Mouse (Mus musculus): Measurements from ENCODE around the gene Gpm6b. TPM values are rescaled to one million over a fixed set of nuclear protein-coding genes. Genes with fewer than 3 reads are reported as not detected.

The Gpm6b gene
- polyA plus RNA-seq, 1 experiment from 2014 or later: 31.9 TPM

DNA sequence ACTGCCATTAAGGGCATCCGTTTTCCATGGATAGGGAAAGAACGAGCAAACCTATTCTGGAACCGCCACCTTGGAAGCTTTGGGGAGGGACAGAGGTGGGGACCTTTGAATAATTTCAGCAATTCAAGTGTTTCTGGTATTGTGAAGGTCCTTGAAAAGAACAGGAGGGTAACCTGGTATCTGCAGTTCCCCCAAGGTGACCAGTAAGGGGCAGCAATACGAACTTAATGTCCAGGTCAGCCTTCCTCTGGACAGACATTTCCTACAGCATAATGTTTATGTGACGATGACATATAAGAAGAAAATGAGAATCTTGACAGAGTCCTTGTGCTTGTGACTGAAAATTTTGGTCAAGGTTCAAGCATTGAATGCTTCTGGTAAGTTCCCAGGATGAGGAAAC is 139.9 kb downstream of the Gpm6b start:
- Histone ChIP-seq H3K4me1 (ENCODE audit: control insufficient read depth, insufficient read depth, low read length) (no peaks in the 10 kb centered on the region), H3K36me3 (ENCODE audit: control insufficient read depth, insufficient read depth, low read length) (no peaks in the 10 kb centered on the region), H3K9ac (ENCODE audit: low read depth, low read length) (no peak overlapping the region), H3K27ac (replicated peaks; ENCODE audit: low read depth, low read length) (no peak overlapping the region), H3K4me2 (ENCODE audit: low read depth, low read length) (no peak overlapping the region), H3K9me3 (ENCODE audit: control insufficient read depth, low read length) (no peaks in the 10 kb centered on the region), H3K4me3 (ENCODE audit: low read depth, low read length) (no peak overlapping the region), H3K27me3 (replicated peaks; ENCODE audit: control insufficient read depth, insufficient read depth, low read length) (peaks cover 6% of the 10 kb centered on the region)
- DNase-seq (ENCODE audit: low spot score): no peak
- WGBS: 81% methylated on average over 5 of the region's 5 CpGs
- ATAC-seq (ENCODE audit: low read depth): no peak

- 79% methylated on average over 2 of the region's 2 CpGs for WGBS
- Histone ChIP-seq H3K4me2 (ENCODE audit: low read depth, low read length) (no peak overlapping the region), H3K4me3 (ENCODE audit: low read depth, low read length) (no peak overlapping the region), H3K4me1 (ENCODE audit: control insufficient read depth, insufficient read depth, low read length) (no peaks in the 10 kb centered on the region), H3K9ac (ENCODE audit: low read depth, low read length) (no peak overlapping the region), H3K9me3 (ENCODE audit: control insufficient read depth, low read length) (no peaks in the 10 kb centered on the region), H3K36me3 (ENCODE audit: control insufficient read depth, insufficient read depth, low read length) (no peaks in the 10 kb centered on the region), H3K27ac (replicated peaks; ENCODE audit: low read depth, low read length) (no peak overlapping the region), H3K27me3 (replicated peaks; ENCODE audit: control insufficient read depth, insufficient read depth, low read length) (no peaks in the 10 kb centered on the region; the same call in 1 of the 2 replicates)
- no peak for ATAC-seq (ENCODE audit: low read depth)
- DNase-seq (ENCODE audit: low spot score): no peak
These were observed 144.9 kb downstream of the Gpm6b start for GRCm38 (mm10) chrX:166383606-166384005.

- ATAC-seq (ENCODE audit: low read depth): 0 out of 2 replicates have a peak, but pooled peaks have one; percentile 30
- Histone ChIP-seq H3K27me3 (replicated peaks; ENCODE audit: control insufficient read depth, insufficient read depth, low read length) (no peaks in the 10 kb centered on the region; the same call in 1 of the 2 replicates), H3K4me1 (ENCODE audit: control insufficient read depth, insufficient read depth, low read length) (no peaks in the 10 kb centered on the region), H3K4me3 (ENCODE audit: low read depth, low read length) (no peak overlapping the region), H3K36me3 (ENCODE audit: control insufficient read depth, insufficient read depth, low read length) (no peaks in the 10 kb centered on the region), H3K9ac (ENCODE audit: low read depth, low read length) (no peak overlapping the region), H3K9me3 (ENCODE audit: control insufficient read depth, low read length) (no peaks in the 10 kb centered on the region), H3K4me2 (ENCODE audit: low read depth, low read length) (no peak overlapping the region), H3K27ac (replicated peaks; ENCODE audit: low read depth, low read length) (no peak overlapping the region)
- peak; percentile 56 for DNase-seq (ENCODE audit: low spot score)
- WGBS: 63% methylated on average over 3 of the region's 3 CpGs
These were observed 146.2 kb downstream of the Gpm6b start for GRCm38 (mm10) chrX:166384935-166385334.

DNA sequence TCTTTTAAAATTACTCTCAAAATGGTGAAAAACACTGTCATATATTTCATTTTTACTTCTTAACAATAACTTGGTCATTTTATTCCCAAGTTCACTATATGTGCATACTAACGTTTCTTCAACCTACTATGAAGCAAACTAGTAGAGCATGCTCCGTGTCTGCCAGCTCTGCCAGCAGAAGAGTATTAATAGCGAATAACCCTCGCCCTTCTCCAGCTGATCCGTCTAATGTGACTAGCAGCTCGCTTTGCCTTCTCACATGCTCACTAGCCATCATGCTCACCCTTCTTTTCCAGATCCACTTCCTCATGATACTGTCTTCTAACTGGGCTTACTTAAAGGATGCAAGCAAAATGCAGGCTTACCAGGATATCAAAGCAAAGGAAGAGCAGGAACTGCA is 147.9 kb downstream of the Gpm6b start:
- ATAC-seq (ENCODE audit: low read depth) (no peak), DNase-seq (ENCODE audit: low spot score) (no peak)
- H3K27me3 ChIP-seq (replicated peaks; ENCODE audit: control insufficient read depth, insufficient read depth, low read length): no peaks in the 10 kb centered on the region
- no peaks in the 10 kb centered on the region for H3K9me3 ChIP-seq (ENCODE audit: control insufficient read depth, low read length)
- no peak overlapping the region for H3K4me3 ChIP-seq (ENCODE audit: low read depth, low read length)
- WGBS: 80% methylated on average over 6 of the region's 6 CpGs
- H3K4me2 ChIP-seq (ENCODE audit: low read depth, low read length): no peak overlapping the region
- no peaks in the 10 kb centered on the region for H3K36me3 ChIP-seq (ENCODE audit: control insufficient read depth, insufficient read depth, low read length)
- no peaks in the 10 kb centered on the region for H3K4me1 ChIP-seq (ENCODE audit: control insufficient read depth, insufficient read depth, low read length)
- H3K27ac ChIP-seq (replicated peaks; ENCODE audit: low read depth, low read length): no peak overlapping the region
- H3K9ac ChIP-seq (ENCODE audit: low read depth, low read length): no peak overlapping the region

DNA sequence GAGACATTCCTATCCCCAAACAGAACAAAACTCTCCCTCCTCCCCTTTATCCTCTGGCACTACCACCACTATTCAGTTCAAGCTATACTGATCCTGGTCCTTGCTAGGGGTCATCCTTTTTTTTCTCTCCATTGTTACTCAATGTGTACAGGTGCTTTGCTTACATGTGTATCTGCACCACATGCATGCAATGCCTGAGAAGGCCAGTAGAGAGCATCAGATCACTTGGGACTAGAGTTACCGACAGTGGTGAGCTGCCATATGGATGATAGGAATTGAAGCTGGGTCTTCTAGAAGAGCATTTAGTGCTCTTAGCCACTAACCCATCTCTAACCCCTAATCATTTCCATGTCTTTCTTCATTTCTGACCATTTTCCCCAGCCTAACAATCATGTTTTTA is 155.0 kb downstream of the Gpm6b start:
- ATAC-seq (ENCODE audit: low read depth) (no peak), DNase-seq (ENCODE audit: low spot score) (no peak)
- Histone ChIP-seq H3K9me3 (ENCODE audit: control insufficient read depth, low read length) (no peaks in the 10 kb centered on the region), H3K4me3 (ENCODE audit: low read depth, low read length) (no peak overlapping the region), H3K4me1 (ENCODE audit: control insufficient read depth, insufficient read depth, low read length) (no peaks in the 10 kb centered on the region), H3K9ac (ENCODE audit: low read depth, low read length) (no peak overlapping the region), H3K27me3 (replicated peaks; ENCODE audit: control insufficient read depth, insufficient read depth, low read length) (peaks cover 8% of the 10 kb centered on the region), H3K4me2 (ENCODE audit: low read depth, low read length) (no peak overlapping the region), H3K36me3 (ENCODE audit: control insufficient read depth, insufficient read depth, low read length) (no peaks in the 10 kb centered on the region), H3K27ac (replicated peaks; ENCODE audit: low read depth, low read length) (no peak overlapping the region)
- 86% methylated on average over 1 of the region's 1 CpGs for WGBS

DNA sequence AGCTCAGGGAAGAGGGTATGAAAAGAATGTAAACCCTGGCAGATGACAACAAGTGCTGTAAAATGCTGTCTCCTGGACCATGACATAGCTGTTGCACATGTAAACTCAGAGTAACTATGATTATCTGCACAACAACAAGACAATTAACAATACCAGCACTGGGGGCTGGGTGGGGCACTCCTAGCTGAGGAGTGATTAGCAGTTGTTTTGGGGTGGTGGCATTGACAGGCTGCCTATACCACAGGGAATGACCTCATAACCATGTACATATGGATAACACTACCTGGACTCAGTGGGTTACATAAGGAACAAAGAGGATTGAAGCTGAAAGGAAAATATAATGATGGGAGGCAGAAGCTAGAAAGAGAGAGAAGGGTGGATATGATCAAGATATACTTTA is 169.2 kb downstream of the Gpm6b start:
- no peaks in the 10 kb centered on the region for H3K9me3 ChIP-seq (ENCODE audit: control insufficient read depth, low read length)
- no peak overlapping the region for H3K4me2 ChIP-seq (ENCODE audit: low read depth, low read length)
- H3K36me3 ChIP-seq (ENCODE audit: control insufficient read depth, insufficient read depth, low read length): peaks cover 21% of the 10 kb centered on the region; the same call in 1 of the 2 replicates
- no peak overlapping the region for H3K4me3 ChIP-seq (ENCODE audit: low read depth, low read length)
- DNase-seq (ENCODE audit: low spot score) (no peak), ATAC-seq (ENCODE audit: low read depth) (no peak)
- no peak overlapping the region for H3K9ac ChIP-seq (ENCODE audit: low read depth, low read length)
- no peaks in the 10 kb centered on the region for H3K4me1 ChIP-seq (ENCODE audit: control insufficient read depth, insufficient read depth, low read length)
- H3K27me3 ChIP-seq (replicated peaks; ENCODE audit: control insufficient read depth, insufficient read depth, low read length): no peaks in the 10 kb centered on the region; the same call in 1 of the 2 replicates
- no peak overlapping the region for H3K27ac ChIP-seq (replicated peaks; ENCODE audit: low read depth, low read length)

DNA sequence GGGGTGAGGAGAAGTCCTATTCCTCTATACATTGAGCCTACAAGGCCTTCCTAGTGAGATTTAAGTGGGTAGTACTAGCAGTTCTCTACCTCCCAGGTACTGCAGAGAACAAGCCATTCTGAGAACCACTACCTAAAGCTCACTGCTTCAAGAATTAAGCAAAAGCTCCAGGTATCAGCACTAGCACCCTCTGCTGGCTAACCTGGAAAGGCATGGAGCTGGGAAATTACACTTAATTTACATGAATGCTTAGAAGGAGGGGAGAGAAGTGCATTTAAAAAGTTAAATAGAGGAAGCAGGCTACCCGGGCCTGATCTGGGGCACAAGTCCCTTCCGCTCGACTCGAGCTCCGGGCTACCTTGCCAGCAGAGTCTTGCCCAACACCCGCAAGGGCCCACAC is 177.5 kb downstream of the Gpm6b start:
- Histone ChIP-seq H3K4me2 (ENCODE audit: low read depth, low read length) (no peak overlapping the region), H3K4me3 (ENCODE audit: low read depth, low read length) (no peak overlapping the region), H3K36me3 (ENCODE audit: control insufficient read depth, insufficient read depth, low read length) (no peaks in the 10 kb centered on the region), H3K4me1 (ENCODE audit: control insufficient read depth, insufficient read depth, low read length) (no peaks in the 10 kb centered on the region), H3K9ac (ENCODE audit: low read depth, low read length) (no peak overlapping the region), H3K9me3 (ENCODE audit: control insufficient read depth, low read length) (no peaks in the 10 kb centered on the region), H3K27ac (replicated peaks; ENCODE audit: low read depth, low read length) (no peak overlapping the region), H3K27me3 (replicated peaks; ENCODE audit: control insufficient read depth, insufficient read depth, low read length) (no peaks in the 10 kb centered on the region)
- no peak for ATAC-seq (ENCODE audit: low read depth)
- peak; percentile 10 for DNase-seq (ENCODE audit: low spot score)
- 86% methylated on average over 1 of the region's 6 CpGs for WGBS

DNA sequence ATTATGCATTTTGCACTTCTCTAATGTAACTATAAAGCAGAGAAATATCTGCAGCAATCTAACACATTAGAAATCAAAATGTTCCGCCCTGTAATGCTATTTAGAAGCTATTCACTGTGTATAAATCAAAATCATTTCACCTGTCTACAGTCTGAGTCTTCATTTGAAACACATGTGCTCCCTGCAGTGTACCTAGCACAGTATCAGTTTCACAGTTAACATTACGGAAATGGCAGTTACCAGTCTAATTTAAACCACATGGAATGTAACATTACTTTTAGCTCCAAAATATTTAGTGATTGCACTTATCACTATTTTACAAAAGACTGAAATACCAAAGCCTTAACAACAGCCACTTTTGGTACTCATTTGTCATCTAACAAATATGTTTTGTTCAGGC is 196.1 kb downstream of the Gpm6b start:
- DNase-seq (ENCODE audit: low spot score) (no peak), ATAC-seq (ENCODE audit: low read depth) (no peak)
- no peak overlapping the region for H3K4me2 ChIP-seq (ENCODE audit: low read depth, low read length)
- 49% methylated on average over 2 of the region's 2 CpGs for WGBS
- H3K9me3 ChIP-seq (ENCODE audit: control insufficient read depth, low read length): no peaks in the 10 kb centered on the region
- H3K27me3 ChIP-seq (replicated peaks; ENCODE audit: control insufficient read depth, insufficient read depth, low read length): 0 out of 2 replicates have a peak, but pooled peaks cover 5% of the 10 kb centered on the region
- H3K4me1 ChIP-seq (ENCODE audit: control insufficient read depth, insufficient read depth, low read length): no peaks in the 10 kb centered on the region
- H3K9ac ChIP-seq (ENCODE audit: low read depth, low read length): no peak overlapping the region
- no peaks in the 10 kb centered on the region for H3K36me3 ChIP-seq (ENCODE audit: control insufficient read depth, insufficient read depth, low read length)
- H3K4me3 ChIP-seq (ENCODE audit: low read depth, low read length): no peak overlapping the region
- no peak overlapping the region for H3K27ac ChIP-seq (replicated peaks; ENCODE audit: low read depth, low read length)

Measured in embryonic facial prominence, embryonic 14.5 days (tissue).